Mouse (Mus musculus): ENCODE data around the gene Msantd1. TPM values are rescaled to one million over a fixed set of nuclear protein-coding genes. Genes with fewer than 3 reads are reported as not detected.
"Not testable (repeated sequence)": the region's sequence is repeated elsewhere in the genome, so short reads cannot be mapped to it uniquely, and the experiment has no call there.

Msantd1 gene
- 14.5 and 27.3 TPM in 2 replicates for total RNA-seq (2014; rRNA removed)
- 13.0 and 14.8 TPM in 2 replicates for polyA plus RNA-seq (2015; fragmentation: Nextera tagmentation; extraction: Ambion mirVana)

- DNase-seq (no peak), ATAC-seq (no peak)
- Histone ChIP-seq H3K4me1 (ENCODE audit: insufficient read depth) (no peaks in the 10 kb centered on the region), H3K9ac (no peak within 1 kb of the TSS), H3K36me3 (ENCODE audit: insufficient read depth) (peaks cover 60% of the 10 kb centered on the region), H3K27me3 (ENCODE audit: insufficient read depth, low read length) (no peaks in the 10 kb centered on the region), H3K4me2 (ENCODE audit: low read depth) (no peak within 1 kb of the TSS), H3K9me3 (ENCODE audit: low read length) (no peaks in the 10 kb centered on the region), H3K27ac (ENCODE audit: low read depth, low read length) (no peak within 1 kb of the TSS), H3K4me3 (ENCODE audit: low read depth, low read length) (no peak within 1 kb of the TSS)
- WGBS: 82% methylated on average over 6 of the region's 6 CpGs
- TF ChIP-seq CTCF (IDR thresholded peaks at IDR 0.05; ENCODE audit: low read depth): no peak
Measured at GRCm38 (mm10) chr5:34907910-34908725, at the start of gene Msantd1. TSS of gene Msantd1 (plus strand) at chr5:34908012.

GRCm38 (mm10) chr5:34865367-34865766, 42.4 kb upstream of the Msantd1 start:
- TF ChIP-seq CTCF (IDR thresholded peaks at IDR 0.05; ENCODE audit: low read depth): no peak
- Histone ChIP-seq H3K27ac (ENCODE audit: low read depth, low read length) (no peak overlapping the region), H3K4me2 (ENCODE audit: low read depth) (no peak overlapping the region), H3K4me1 (ENCODE audit: insufficient read depth) (no peaks in the 10 kb centered on the region), H3K36me3 (ENCODE audit: insufficient read depth) (peaks cover 35% of the 10 kb centered on the region), H3K9me3 (ENCODE audit: low read length) (no peaks in the 10 kb centered on the region), H3K27me3 (ENCODE audit: insufficient read depth, low read length) (no peaks in the 10 kb centered on the region), H3K4me3 (ENCODE audit: low read depth, low read length) (no peak overlapping the region), H3K9ac (no peak overlapping the region)
- ATAC-seq: no peak
- no peak for DNase-seq
- 96% methylated on average over 5 of the region's 5 CpGs for WGBS

- ATAC-seq; H3K9me3 ChIP-seq (ENCODE audit: low read length): not testable (repeated sequence)
- H3K36me3 ChIP-seq (ENCODE audit: insufficient read depth): peaks cover 66% of the 10 kb centered on the region
Measured at GRCm38 (mm10) chr5:34880307-34880706, 27.5 kb upstream of the Msantd1 start.

GRCm38 (mm10) chr5:34881023-34881422, 26.8 kb upstream of the Msantd1 start:
- Histone ChIP-seq H3K4me3 (ENCODE audit: low read depth, low read length) (no peak overlapping the region), H3K4me1 (ENCODE audit: insufficient read depth) (no peaks in the 10 kb centered on the region), H3K27me3 (ENCODE audit: insufficient read depth, low read length) (no peaks in the 10 kb centered on the region), H3K36me3 (ENCODE audit: insufficient read depth) (peaks cover 65% of the 10 kb centered on the region), H3K4me2 (ENCODE audit: low read depth) (no peak overlapping the region), H3K27ac (ENCODE audit: low read depth, low read length) (no peak overlapping the region), H3K9me3 (ENCODE audit: low read length) (no peaks in the 10 kb centered on the region), H3K9ac (no peak overlapping the region)
- DNase-seq (no peak), ATAC-seq (no peak)
- 92% methylated on average over 3 of the region's 3 CpGs for WGBS
- TF ChIP-seq CTCF (IDR thresholded peaks at IDR 0.05; ENCODE audit: low read depth): no peak

More at GRCm38 (mm10) chr5:34880307-34880706, 27.5 kb upstream of the Msantd1 start:
- H3K4me2 ChIP-seq (ENCODE audit: low read depth); DNase-seq; H3K4me3 ChIP-seq (ENCODE audit: low read depth, low read length); H3K27me3 ChIP-seq (ENCODE audit: insufficient read depth, low read length); H3K27ac ChIP-seq (ENCODE audit: low read depth, low read length); H3K4me1 ChIP-seq (ENCODE audit: insufficient read depth); H3K9ac ChIP-seq: not testable (repeated sequence)
- WGBS: 98% methylated on average over 3 of the region's 3 CpGs

GRCm38 (mm10) chr5:34885250-34885649, 22.6 kb upstream of the Msantd1 start:
- 82% methylated on average over 3 of the region's 3 CpGs for WGBS
- Histone ChIP-seq H3K27me3 (ENCODE audit: insufficient read depth, low read length) (no peaks in the 10 kb centered on the region), H3K27ac (ENCODE audit: low read depth, low read length) (no peak overlapping the region), H3K4me1 (ENCODE audit: insufficient read depth) (no peaks in the 10 kb centered on the region), H3K9me3 (ENCODE audit: low read length) (no peaks in the 10 kb centered on the region), H3K36me3 (ENCODE audit: insufficient read depth) (peaks cover 67% of the 10 kb centered on the region), H3K4me3 (ENCODE audit: low read depth, low read length) (no peak overlapping the region), H3K4me2 (ENCODE audit: low read depth) (no peak overlapping the region), H3K9ac (no peak overlapping the region)
- TF ChIP-seq CTCF (IDR thresholded peaks at IDR 0.05; ENCODE audit: low read depth): no peak
- no peak for DNase-seq
- no peak for ATAC-seq

- Histone ChIP-seq H3K9ac (no peak overlapping the region), H3K9me3 (ENCODE audit: low read length) (no peaks in the 10 kb centered on the region), H3K27ac (ENCODE audit: low read depth, low read length) (no peak overlapping the region), H3K27me3 (ENCODE audit: insufficient read depth, low read length) (no peaks in the 10 kb centered on the region), H3K4me1 (ENCODE audit: insufficient read depth) (no peaks in the 10 kb centered on the region), H3K4me3 (ENCODE audit: low read depth, low read length) (no peak overlapping the region), H3K36me3 (ENCODE audit: insufficient read depth) (peaks cover 78% of the 10 kb centered on the region), H3K4me2 (ENCODE audit: low read depth) (no peak overlapping the region)
- no peak for TF ChIP-seq CTCF (IDR thresholded peaks at IDR 0.05; ENCODE audit: low read depth)
- ATAC-seq (no peak), DNase-seq (no peak)
- WGBS: 92% methylated on average over 4 of the region's 4 CpGs
Measured at GRCm38 (mm10) chr5:34889252-34889651, 18.6 kb upstream of the Msantd1 start.

GRCm38 (mm10) chr5:34896697-34897453, 10.9 kb upstream of the Msantd1 start:
- H3K27ac ChIP-seq (ENCODE audit: low read depth, low read length): no peak overlapping the region
- H3K4me2 ChIP-seq (ENCODE audit: low read depth): no peak overlapping the region
- no peaks in the 10 kb centered on the region for H3K27me3 ChIP-seq (ENCODE audit: insufficient read depth, low read length)
- DNase-seq (no peak), ATAC-seq (no peak)
- H3K4me1 ChIP-seq (ENCODE audit: insufficient read depth): no peaks in the 10 kb centered on the region
- H3K9me3 ChIP-seq (ENCODE audit: low read length): no peaks in the 10 kb centered on the region
- peaks cover 83% of the 10 kb centered on the region for H3K36me3 ChIP-seq (ENCODE audit: insufficient read depth)
- no peak for TF ChIP-seq CTCF (IDR thresholded peaks at IDR 0.05; ENCODE audit: low read depth)
- no peak overlapping the region for H3K9ac ChIP-seq
- H3K4me3 ChIP-seq (ENCODE audit: low read depth, low read length): no peak overlapping the region
- 93% methylated on average over 3 of the region's 3 CpGs for WGBS
